Mouse (Mus musculus) lung, postnatal 36 days (tissue): ENCODE measurements around the gene Olfr1234.

Source experiments
- DNase-seq: peaks from one replicate; pipeline ENCODE4 v3.0.0; 2022; ENCODE audit warnings: mixed read lengths

Olfr1234 gene

DNA sequence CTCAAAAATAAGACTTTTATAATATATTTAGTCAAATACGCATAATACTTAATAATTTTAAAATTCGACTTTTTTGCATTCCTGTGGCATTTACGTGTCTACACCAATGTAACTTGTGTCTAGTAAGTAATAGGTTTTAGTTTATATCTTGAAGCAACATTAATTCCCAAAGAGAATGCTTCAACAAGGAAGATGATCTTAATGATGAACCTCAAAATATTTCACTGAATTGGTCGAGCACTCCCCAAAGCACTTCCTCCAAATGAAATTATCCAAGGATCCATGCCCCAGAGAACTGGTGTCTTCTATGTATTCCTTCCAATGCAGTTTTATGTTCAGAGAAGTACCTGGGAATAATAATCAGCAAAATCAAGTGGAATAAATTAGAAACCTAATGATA lies at the start of gene Olfr1234:
Gene Olfr1234, minus strand, starts transcription at position 101 of the 400 bp plus-strand sequence.
- DNase-seq = no peak

DNA sequence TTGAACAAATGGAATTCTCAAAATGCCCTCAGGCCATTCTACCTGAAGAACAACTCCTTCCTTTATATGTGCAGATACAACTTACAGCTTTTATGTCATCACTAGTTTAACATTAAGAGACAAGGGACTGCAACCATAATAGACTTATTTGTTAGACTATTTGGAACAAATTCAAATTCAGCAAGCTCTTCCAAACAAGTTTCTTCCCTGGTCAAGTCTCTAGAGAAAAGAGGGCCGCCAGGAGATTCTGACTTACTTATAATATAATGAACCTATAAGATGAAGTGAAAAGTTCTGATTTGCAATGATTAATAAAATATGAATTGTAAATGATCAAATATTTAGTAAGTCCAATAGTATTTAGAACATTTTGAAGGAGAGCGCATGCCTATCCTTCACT lies 44.9 kb upstream of the Olfr1234 start, which contains the start of gene Olfr1238:
Gene Olfr1238, minus strand, starts transcription at position 101 of the 400 bp plus-strand sequence.
- no peak for DNase-seq

DNA sequence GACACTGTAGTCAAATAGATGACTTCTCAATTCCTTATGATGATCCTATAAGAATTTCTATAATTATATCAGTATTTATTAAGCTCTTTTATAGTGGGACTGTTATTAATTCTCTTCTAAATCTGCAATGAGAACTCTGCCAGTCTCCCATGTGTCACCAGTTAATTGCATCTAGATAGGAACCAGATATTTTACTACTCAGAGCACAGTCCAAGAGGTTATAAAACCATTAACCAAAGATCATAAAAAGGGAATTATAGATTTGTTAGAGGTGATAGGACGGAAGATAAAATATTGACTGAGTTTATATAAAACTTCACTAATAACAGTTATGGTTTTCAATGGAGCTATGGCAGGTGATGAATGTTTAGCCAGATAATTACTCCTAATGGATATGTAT lies 36.2 kb upstream of the Olfr1234 start:
- DNase-seq = no peak

DNA sequence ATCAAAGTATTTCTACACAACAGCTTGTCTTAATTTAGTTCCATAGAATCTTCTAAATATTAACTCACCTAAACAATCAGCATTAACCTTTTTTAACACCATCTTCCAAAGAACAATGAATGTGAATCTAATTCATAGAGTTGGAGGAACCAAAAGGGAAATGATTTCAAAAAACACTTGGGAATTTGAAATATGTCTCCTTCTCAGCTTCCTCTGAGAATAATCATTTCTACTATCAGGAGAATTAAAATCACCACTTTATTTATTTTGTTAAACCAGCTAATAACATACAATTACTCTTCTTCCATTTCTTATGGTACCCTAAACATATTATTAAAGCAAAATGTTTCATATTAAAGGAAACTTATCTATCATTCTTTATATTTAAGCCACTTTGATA lies 22.4 kb downstream of the Olfr1234 start, which contains the start of gene Olfr1233:
Gene Olfr1233, minus strand, starts transcription at position 101 of the 400 bp plus-strand sequence.
- no peak for DNase-seq

DNA sequence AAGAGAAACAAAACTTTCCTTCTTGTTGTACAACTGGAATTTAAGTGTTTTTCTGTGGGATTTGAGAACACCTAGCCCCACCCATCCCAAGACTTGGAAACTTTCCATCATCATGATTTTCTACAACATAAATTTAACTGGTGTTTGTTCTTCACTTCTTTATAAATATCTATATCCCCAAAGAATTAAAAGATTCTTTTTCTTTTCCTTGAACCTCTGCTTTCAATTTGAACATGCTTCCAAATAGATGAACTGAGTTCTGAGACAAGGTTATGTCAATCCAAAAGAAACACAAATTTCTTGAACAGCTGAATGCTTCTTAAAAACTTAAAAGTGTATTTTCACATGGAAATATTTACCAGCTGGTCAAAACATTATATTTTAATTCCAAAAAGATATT lies 35.1 kb downstream of the Olfr1234 start, which contains the start of gene Olfr1232:
Gene Olfr1232, minus strand, starts transcription at position 101 of the 400 bp plus-strand sequence.
- no peak for DNase-seq
